Mouse (Mus musculus): ENCODE results near the gene Ankub1.

Gene Ankub1

DNA sequence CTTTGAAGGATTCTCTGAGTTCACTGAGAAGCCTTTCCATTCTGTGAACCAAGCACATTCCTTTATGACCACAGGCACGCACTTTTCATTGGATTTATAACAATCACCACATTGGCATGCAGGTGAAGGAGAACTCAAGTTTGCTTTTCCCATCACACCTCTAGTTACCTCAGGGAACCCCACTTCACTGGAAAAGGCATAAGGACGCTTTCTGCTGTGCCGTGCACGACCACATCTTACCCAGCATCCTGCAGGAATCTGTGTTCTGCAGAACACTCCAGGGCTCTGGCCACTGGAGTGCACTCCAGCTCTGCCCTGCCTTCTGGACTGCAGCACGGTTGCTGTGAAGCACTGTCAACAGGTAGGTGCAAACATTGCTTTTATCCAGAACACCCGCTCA is 55.0 kb downstream of the Ankub1 start:
- DNase-seq: no peak

DNA sequence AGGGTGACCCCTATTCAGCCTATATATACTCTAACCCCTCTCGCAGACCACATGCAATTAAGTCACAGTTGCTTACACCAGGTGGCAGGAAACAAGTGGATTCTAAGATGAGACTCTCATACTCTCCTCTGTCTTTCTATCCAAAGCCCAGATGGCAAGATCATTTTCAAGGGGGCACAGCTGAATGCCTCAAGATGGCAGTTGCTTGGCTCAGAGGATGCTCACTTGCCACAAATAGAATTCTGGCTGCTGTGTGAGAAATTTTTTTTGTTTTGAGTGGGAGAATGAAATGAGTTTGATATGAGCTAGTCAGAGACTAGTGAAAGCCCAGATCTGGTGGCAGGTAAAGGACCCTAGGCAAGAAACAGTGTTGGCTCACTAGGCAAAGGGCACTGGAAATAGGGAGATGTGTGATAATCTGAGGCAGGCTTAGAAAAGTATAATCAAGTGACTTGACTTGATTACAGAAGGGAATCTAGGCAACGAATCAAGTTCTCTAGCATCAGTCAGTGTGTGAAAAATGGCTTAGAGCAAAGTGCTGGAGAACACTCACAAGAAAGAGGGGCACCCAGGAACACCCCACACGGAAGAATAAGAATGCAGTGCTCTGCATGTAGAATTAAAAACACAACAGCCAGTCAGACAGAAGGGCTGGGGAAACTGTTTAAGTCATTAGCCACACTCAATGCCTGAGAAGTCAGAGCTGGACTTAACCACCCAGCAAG is 57.7 kb downstream of the Ankub1 start:
- no peak for DNase-seq

- DNase-seq: no peak
Measured at GRCm38 (mm10) chr3:57626954-57627513, 65.6 kb downstream of the Ankub1 start.

DNA sequence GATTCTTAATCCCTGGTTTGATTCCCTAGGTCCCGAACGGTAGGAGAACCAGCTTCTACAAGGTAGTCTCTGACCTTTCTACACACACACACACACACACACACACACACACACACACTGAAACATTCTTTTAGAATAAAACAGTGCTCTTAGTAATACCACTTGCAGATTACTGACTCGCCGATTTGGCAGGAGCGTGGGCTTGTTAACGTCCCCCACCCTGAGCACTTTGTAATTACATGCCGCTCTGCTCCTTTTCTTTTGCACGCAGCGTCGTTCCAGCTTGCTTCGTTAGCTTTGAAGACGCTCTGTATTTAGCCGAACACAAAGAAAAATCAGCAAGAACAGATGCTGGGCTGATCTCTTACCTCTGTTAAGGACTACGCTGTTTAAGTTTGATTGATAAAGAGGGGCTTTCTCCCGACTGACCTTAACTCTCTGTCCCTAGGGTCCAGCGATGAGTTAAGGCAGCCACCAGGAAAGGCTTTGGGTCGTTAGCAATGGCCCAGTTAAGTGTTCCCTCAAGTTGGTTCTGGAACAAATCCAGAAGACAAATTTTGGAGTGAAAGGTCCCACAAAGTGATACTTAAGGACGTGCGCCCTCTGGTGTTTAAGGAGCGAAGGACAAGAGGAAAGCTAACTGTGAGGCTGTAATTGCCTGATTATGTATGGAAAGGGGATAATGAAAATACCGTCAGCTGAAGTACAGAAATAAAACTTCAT is 67.2 kb downstream of the Ankub1 start:
- DNase-seq: peak; percentile 23

GRCm38 (mm10) chr3:57619718-57620117 is 72.9 kb downstream of the Ankub1 start:
- no peak for DNase-seq

DNA sequence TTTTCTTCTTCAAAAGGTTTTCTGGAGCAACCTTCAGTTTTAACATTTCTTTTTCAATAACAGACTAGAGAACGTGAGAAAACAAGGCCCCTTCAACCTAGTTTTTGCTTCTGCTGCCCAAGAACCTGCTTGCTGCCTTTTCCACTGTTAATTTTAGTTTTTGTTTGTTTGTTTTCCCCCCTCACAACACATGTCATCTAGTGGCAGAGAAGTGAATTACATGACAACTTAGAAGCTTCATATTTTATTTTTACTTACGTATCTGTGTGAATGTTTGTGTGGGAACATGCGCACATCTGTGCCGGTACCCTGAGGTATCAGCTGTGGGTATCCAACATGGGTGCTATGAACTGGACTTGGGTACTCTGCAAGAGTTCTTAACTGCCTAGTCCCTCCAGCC is 76.9 kb downstream of the Ankub1 start:
- no peak for DNase-seq

DNA sequence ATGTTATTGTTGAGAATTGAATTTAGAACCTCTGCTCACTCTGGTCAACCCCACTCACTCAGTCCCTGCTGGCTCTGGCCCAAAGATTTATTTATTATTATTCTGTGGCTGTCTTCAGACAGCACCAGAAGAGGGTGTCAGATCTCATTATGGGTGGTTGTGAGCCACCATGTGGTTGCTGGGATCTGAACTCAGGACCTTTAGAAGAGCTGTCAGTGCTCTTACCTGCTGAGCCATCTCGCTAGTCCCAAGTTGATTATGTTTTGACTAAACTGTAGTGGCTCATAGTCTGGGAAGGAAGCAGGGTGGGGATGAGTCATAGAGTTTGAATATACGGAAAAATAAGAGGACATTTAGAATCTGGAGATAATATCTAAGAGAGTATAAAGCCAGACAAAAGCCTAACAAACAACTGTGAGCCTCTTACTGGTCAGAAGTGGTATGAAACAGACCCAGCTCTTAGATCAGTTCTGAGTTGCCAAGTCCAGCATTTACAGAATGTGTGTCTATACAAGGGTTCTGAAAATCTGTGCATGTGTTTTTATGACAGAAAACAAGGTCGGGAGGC is 80.1 kb downstream of the Ankub1 start:
- no peak for DNase-seq

- DNase-seq: no peak
Measured at GRCm38 (mm10) chr3:57611776-57612175, 80.8 kb downstream of the Ankub1 start.
